Mouse (Mus musculus) midbrain, embryonic 11.5 days (tissue): ENCODE data around the gene R3hdm4. TPM values are rescaled to one million over a fixed set of nuclear protein-coding genes. Genes with fewer than 3 reads are reported as not detected.

Experiments used
- ATAC-seq: fragments of 200-750 bp; cut with Nextera tagmentation; 2 replicates; pipeline ENCODE4 v1.8.0; 2017; ENCODE audit warnings: moderate TSS enrichment, moderate library complexity; ENCODE audit not compliant: low FRiP score
- DNase-seq: peaks from one replicate; pipeline ENCODE4 v3.0.0; 2015; ENCODE audit warnings: low spot score; ENCODE audit errors: missing footprints
- H3K27ac ChIP-seq: fragments of 300-500 bp; sonication (generic); 2 replicates; pipeline ENCODE4 v1.5.1; 2014; ENCODE audit warnings: low read depth, low read length
- H3K27me3 ChIP-seq: fragments of 300-500 bp; sonication (generic); 2 replicates; pipeline ENCODE4 v1.6.1; 2014; ENCODE audit warnings: mild to moderate bottlenecking, low read length, moderate library complexity, mixed read lengths; ENCODE audit not compliant: control insufficient read depth, insufficient read depth
- H3K36me3 ChIP-seq: fragments of 300-500 bp; sonication (generic); 2 replicates; pipeline ENCODE4 v1.6.1; 2014; ENCODE audit warnings: mild to moderate bottlenecking, low read length, moderate library complexity, mixed read lengths; ENCODE audit not compliant: control insufficient read depth, insufficient read depth
- H3K4me1 ChIP-seq: fragments of 300-500 bp; sonication (generic); 2 replicates; pipeline ENCODE4 v1.6.1; 2014; ENCODE audit warnings: low read length; ENCODE audit not compliant: control insufficient read depth, insufficient read depth
- H3K4me2 ChIP-seq: fragments of 300-500 bp; sonication (generic); 2 replicates; pipeline ENCODE4 v1.6.1; 2014; ENCODE audit warnings: mild to moderate bottlenecking, moderate library complexity
- H3K4me3 ChIP-seq: fragments of 300-500 bp; sonication (generic); 2 replicates; pipeline ENCODE4 v1.5.1; 2014; ENCODE audit warnings: low read depth, low read length
- H3K9ac ChIP-seq: fragments of 300-500 bp; sonication (generic); 2 replicates; pipeline ENCODE4 v1.6.1; 2014; ENCODE audit warnings: low read length
- H3K9me3 ChIP-seq: fragments of 300-500 bp; sonication (generic); 2 replicates; pipeline ENCODE4 v1.6.1; 2016; ENCODE audit warnings: low read length; ENCODE audit not compliant: control insufficient read depth
- WGBS: fragments of 180-500 bp; shearing (Covaris S2); extraction: QIAGEN DNeasy Blood & Tissue Kit; methylation state at CpG from one replicate; pipeline ENCODE4 v1.1.7; 2014; 5-methylcytosine and 5-hydroxymethylcytosine counted together
- polyA plus RNA-seq: library from polyadenylated mRNA; unstranded; fragments of >200 nt; fragmentation: Nextera tagmentation; extraction: Ambion mirVana; gene quantifications from 2 replicates; pipeline ENCODE4 v1.2.1, GENCODE M21; 2014

R3hdm4 gene
- polyA plus RNA-seq, 1 experiment from 2014 or later, result 135 TPM

DNA sequence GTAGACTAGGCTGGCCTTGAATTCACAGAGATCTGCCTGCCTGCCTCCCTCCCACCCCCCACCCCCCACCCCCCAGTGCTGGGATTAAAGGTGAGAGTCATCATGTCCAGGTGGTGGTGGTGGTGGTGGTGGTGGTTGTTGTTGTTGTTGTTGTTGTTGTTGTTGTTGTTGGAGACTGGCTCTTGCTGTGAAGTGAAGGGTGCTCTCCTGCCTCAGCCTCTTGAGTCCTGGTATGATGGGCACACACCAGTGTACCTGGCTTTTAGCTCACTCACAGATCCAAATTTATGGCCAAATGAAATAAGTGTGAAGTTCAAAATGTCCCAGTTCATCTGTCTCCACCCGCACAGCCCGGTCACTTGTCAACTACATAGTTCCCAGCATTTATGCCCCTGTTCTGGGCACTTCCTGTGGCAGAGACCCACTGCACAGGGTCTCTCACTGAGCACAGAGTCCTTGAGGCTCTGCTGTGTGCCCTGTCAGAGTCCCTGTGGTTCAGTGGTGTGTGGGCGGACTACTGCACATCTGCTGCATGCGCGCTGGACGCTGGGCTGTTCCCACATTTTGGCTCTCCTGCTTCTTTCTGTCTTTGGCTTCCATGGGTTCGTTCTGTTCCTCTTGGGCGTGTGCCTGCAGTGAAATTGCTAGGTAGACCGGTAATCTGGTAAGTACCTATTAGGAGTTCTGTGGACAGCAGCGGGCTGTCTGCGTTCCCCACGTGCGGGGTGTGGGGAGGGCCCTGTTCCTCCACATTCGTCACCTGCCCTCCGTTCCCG lies 14.0 kb upstream of the R3hdm4 start:
- Histone ChIP-seq H3K9ac (no peak overlapping the region), H3K4me3 (no peak overlapping the region), H3K4me2 (no peak overlapping the region), H3K27ac (no peak overlapping the region), H3K36me3 (no peaks in the 10 kb centered on the region), H3K27me3 (no peaks in the 10 kb centered on the region; the same call in 1 of the 2 replicates), H3K4me1 (peaks cover 29% of the 10 kb centered on the region), H3K9me3 (no peaks in the 10 kb centered on the region)
- 93% methylated on average over 16 of the region's 16 CpGs for WGBS
- DNase-seq (no peak), ATAC-seq (no peak)

DNA sequence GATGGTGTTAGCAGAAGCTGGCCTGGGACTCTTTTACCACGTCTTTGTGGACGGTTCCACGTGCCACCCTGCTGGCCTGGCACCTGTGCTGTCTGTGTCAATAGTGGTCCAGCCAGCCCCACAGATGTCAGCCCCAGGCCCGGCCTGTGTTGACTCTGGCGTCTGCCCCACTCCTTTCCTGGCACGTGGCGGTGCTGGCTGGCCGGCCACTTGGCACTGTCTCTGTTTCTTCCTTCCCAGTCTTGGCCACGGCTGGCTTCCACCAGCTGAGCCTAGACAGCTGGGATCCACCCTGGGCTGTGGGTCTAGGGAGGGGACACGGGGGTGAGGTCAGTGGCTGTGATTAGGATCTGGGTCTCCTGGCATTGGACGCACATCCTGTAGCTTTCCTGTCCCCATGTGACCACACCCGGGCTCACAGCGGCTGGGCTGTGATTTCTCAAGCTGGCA lies 13.3 kb upstream of the R3hdm4 start:
- H3K27ac ChIP-seq, result no peak overlapping the region

DNA sequence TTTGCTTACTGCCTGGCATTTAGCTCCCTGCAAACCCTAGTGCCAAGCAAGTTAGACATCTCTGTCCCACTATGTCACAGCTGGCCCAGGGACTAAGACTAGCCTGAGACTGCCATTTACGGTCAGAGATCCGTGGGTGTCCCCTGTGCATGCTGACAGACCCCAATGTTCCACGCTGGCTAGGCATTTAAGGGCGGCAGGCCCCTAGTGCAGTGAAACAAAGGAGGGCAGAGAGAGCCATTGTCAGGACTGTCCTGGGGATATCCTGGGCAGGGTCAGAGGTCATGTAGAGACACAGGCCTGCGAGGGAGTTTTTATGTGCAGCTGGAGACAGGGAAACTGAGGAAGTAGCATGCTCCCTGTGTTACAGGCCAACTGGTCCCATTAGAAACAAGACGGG lies 12.9 kb upstream of the R3hdm4 start:
- Histone ChIP-seq H3K27ac (no peak overlapping the region), H3K9ac (no peak overlapping the region), H3K4me2 (no peak overlapping the region), H3K36me3 (no peaks in the 10 kb centered on the region), H3K4me3 (no peak overlapping the region), H3K4me1 (peaks cover 34% of the 10 kb centered on the region), H3K27me3 (no peaks in the 10 kb centered on the region; the same call in 1 of the 2 replicates), H3K9me3 (no peaks in the 10 kb centered on the region)
- 27% methylated on average over 6 of the region's 6 CpGs for WGBS
- no peak for ATAC-seq
- no peak for DNase-seq

More for the DNA sequence above, 13.3 kb upstream of the R3hdm4 start:
- Histone ChIP-seq H3K4me2 (no peak overlapping the region), H3K4me3 (no peak overlapping the region), H3K4me1 (peaks cover 30% of the 10 kb centered on the region), H3K9ac (no peak overlapping the region), H3K36me3 (no peaks in the 10 kb centered on the region), H3K27me3 (no peaks in the 10 kb centered on the region; the same call in 1 of the 2 replicates), H3K9me3 (no peaks in the 10 kb centered on the region)
- 77% methylated on average over 13 of the region's 13 CpGs for WGBS
- DNase-seq, result no peak
- no peak for ATAC-seq

DNA sequence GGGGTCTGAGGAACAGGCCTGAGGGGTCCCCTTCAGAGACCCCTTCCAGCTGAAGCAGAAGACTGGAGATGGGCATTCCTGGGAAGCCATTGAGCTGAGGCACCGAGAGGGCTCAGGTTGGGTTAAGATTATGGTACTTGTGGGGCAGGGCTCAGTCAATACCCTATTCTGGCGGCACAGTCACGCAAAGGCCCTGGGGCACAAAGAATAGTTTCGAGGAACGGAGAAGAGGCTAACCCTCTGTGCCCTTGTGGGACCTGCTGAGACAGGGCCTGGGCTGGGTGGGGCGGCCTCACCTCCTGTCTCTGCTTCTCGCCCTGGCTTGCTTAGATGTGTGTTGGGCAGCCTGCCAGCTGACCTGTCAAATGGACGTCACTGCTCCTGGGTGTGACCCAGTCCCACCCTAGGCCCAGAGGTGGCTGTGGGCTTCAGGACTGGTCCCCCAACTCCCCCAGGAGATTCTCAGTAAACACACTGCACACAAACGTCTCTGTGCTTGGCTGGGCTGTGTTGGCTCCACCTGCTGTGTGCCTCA lies 12.2 kb upstream of the R3hdm4 start:
- H3K36me3 ChIP-seq, result no peaks in the 10 kb centered on the region
- DNase-seq (no peak), ATAC-seq (no peak)
- H3K4me3 ChIP-seq, result no peak overlapping the region
- no peak overlapping the region; the same call in 1 of the 2 replicates for H3K27ac ChIP-seq
- H3K9me3 ChIP-seq, result no peaks in the 10 kb centered on the region
- WGBS, result 71% methylated on average over 9 of the region's 9 CpGs
- 0 out of 2 replicates have a peak overlapping the region, but pooled peaks have one; percentile 24 for H3K9ac ChIP-seq
- no peaks in the 10 kb centered on the region; the same call in 1 of the 2 replicates for H3K27me3 ChIP-seq
- H3K4me2 ChIP-seq, result no peak overlapping the region
- peaks cover 36% of the 10 kb centered on the region for H3K4me1 ChIP-seq

DNA sequence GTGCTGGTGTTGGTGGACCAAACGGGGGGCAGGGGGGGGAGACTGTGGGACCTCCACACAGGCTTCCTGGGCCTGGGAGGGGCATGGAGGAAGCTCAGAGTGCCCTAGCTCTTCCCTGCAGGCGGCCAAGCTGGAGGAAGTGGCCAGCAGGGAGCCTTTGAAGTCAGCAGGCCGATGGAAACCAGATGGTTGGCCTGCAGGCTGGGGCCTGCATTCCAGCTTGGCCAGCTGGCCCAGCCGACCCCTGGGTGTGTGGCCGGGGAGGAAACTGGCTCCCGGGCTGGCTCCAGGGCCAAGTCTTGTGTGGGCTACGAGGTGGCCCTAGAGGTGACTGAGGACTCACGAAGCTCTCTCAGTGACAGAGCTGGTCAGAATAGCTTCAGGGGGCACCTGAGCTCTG lies 11.7 kb upstream of the R3hdm4 start:
- DNase-seq (no peak), ATAC-seq (no peak)
- Histone ChIP-seq H3K4me1 (peaks cover 34% of the 10 kb centered on the region), H3K36me3 (no peaks in the 10 kb centered on the region), H3K9me3 (no peaks in the 10 kb centered on the region), H3K27me3 (no peaks in the 10 kb centered on the region; the same call in 1 of the 2 replicates), H3K4me2 (no peak overlapping the region), H3K4me3 (no peak overlapping the region), H3K27ac (no peak overlapping the region; the same call in 1 of the 2 replicates), H3K9ac (0 out of 2 replicates have a peak overlapping the region, but pooled peaks have one; percentile 24)
- WGBS, result 28% methylated on average over 8 of the region's 8 CpGs

DNA sequence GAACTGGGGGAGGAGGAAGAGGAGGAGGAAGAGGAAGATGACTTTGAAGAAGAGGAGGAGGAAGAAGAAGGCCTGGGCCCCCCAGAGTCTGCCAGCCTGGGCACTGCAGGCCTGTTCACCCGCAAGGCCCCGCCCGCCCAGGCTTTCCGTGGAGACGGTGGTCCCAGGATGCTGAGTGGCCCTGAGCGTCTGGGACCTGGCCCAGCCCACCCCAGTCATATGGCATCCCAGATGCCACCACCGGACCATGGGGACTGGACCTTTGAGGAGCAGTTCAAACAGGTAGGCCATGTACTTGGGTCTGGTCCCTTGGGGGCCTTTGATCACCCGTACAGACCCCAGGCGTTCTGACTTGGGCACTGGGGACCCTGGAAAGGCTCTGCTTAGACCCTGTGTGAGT lies 10.8 kb upstream of the R3hdm4 start:
- 88% methylated on average over 9 of the region's 9 CpGs for WGBS
- Histone ChIP-seq H3K9me3 (no peaks in the 10 kb centered on the region), H3K4me1 (peaks cover 34% of the 10 kb centered on the region), H3K27ac (no peak overlapping the region), H3K9ac (no peak overlapping the region), H3K27me3 (no peaks in the 10 kb centered on the region; the same call in 1 of the 2 replicates), H3K4me2 (no peak overlapping the region), H3K36me3 (no peaks in the 10 kb centered on the region), H3K4me3 (no peak overlapping the region)
- ATAC-seq (no peak), DNase-seq (no peak)

DNA sequence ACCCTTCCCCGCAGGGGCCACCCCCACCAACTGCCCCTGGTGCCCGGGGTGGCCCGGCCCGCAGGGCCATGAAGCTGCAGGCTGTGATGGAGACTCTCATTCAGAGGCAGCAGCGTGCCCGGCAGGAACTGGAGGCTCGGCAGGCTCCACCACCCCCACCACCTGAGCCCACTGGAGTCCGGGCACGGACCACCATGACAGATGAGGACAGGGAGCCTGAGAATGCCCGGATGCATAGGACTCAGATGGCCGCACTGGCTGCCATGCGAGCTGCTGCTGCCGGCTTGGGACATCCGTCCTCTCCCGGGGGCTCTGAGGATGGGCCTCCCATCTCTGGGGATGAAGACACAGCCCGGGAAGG lies 9.8 kb upstream of the R3hdm4 start:
- 91% methylated on average over 16 of the region's 16 CpGs for WGBS
- no peak overlapping the region for H3K27ac ChIP-seq
- peaks cover 40% of the 10 kb centered on the region for H3K4me1 ChIP-seq
- no peak overlapping the region for H3K9ac ChIP-seq
- ATAC-seq (no peak), DNase-seq (no peak)
- H3K36me3 ChIP-seq, result no peaks in the 10 kb centered on the region
- no peak overlapping the region for H3K4me3 ChIP-seq
- peaks cover 4% of the 10 kb centered on the region for H3K27me3 ChIP-seq
- no peak overlapping the region for H3K4me2 ChIP-seq
- H3K9me3 ChIP-seq, result no peaks in the 10 kb centered on the region

DNA sequence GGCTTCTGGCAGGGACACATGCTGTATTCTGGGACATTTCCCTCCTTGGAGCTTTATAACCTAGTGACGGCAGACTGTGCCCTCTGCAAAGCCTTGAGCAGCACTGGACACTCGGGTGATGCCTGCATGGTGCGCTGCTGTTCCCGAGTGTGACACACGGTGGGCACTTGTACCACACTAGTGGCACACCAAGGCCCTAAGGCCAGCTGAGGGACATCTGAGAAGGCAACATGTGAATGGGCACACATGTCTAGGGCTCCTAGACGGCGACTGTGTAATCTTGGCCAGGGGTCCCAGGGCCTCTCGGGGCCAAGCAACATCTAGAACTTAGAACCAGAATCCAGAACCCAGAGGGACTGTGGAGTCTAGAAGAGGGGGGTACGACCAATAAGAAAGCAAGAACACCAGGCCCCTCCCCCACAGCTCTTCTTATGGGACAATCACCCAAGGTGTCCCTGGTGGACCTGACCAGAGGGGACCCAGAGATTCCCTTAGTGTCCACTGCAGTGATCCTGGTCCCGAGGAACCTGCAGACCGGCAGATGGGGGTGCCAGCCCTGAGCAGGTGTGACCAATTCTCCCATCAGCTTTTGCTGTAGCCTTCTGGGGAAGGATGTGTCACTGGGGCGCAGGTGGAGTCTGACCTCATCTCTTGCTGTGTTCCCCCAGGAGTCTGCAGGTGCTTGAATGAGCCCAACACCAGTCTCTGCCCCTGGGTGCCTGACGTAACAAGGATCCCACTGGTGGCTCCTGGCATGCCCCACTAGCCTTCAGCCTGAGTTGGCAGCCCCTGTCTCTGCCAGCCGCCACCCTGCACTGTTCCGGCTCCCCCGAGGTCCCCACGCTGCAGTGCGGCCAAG lies 9.2 kb upstream of the R3hdm4 start:
- H3K36me3 ChIP-seq, result no peaks in the 10 kb centered on the region
- no peak overlapping the region for H3K4me2 ChIP-seq
- ATAC-seq, result no peak
- WGBS, result 87% methylated on average over 18 of the region's 18 CpGs
- no peak for DNase-seq
- no peaks in the 10 kb centered on the region for H3K9me3 ChIP-seq
- no peak overlapping the region for H3K4me3 ChIP-seq
- H3K4me1 ChIP-seq, result peaks cover 40% of the 10 kb centered on the region
- H3K27me3 ChIP-seq, result peaks cover 4% of the 10 kb centered on the region
- H3K27ac ChIP-seq, result no peak overlapping the region
- no peak overlapping the region for H3K9ac ChIP-seq
